In the genomic region with DNA sequence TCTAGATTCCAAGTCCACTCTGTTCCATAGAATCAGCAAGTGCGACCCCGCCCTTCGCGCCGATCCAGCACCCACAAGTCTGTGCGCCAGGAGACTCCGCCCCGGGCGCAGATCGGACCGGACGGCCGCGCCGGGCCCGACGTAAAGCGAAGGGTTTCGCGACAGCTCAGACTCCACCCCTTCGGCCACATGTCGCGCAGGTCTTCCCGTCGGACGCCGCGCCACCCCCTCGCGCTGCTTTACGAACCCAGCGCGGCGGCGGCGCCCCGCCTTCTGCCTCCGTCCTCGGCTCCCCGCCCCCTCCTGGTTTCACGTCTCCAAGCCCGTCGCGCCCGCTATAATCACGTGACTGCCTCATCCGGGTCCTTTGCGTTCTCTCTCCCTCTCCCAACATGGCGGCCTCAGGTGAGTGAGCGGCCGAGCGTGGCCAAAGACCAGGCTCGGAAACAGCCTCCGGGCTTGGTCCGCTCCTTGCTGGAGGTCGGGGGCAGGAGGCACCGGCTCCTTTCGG, we compare ENCODE assay signal across 8 mouse cellular contexts. TPM values are rescaled to one million over a fixed set of nuclear protein-coding genes. Genes with fewer than 3 reads are reported as not detected.
DNase-seq lines count a peak whose midpoint lies in the region; ATAC-seq and TF ChIP-seq lines count a peak whose summit lies in the region.

TSS of gene Eif4b (plus strand) at position 215 of the 511 bp plus-strand sequence.

- TF ChIP-seq CTCF in C2C12 (IDR thresholded peaks at IDR 0.05; ENCODE audit: control insufficient read depth, insufficient read depth, insufficient read length), result no peak
- no peak for TF ChIP-seq CTCF in brain, embryonic 14.5 days (IDR thresholded peaks at IDR 0.05; ENCODE audit: borderline replicate concordance, extremely low read depth, insufficient read depth, insufficient read length)
- no peak for TF ChIP-seq CTCF in liver, adult 2 months (IDR thresholded peaks at IDR 0.05; ENCODE audit: low read depth, low read length)

- DNase-seq in brain, embryonic 14.5 days (ENCODE audit: low read depth), result peak; percentile 100
- peak; percentile 94 for DNase-seq in liver, adult 2 months (ENCODE audit: extremely low read depth, low read depth, low spot score)
- peak; percentile 99 for DNase-seq in splenic B cell, adult 2 months (ENCODE audit: low read depth, low spot score)

- peaks cover 36% of the 10 kb centered on the region for H3K36me3 ChIP-seq in C2C12 (ENCODE audit: control insufficient read depth, insufficient read depth)
- H3K36me3 ChIP-seq in erythroblast, embryonic 14.5 days (ENCODE audit: control insufficient read depth), result peaks cover 11% of the 10 kb centered on the region
- no peaks in the 10 kb centered on the region for H3K36me3 ChIP-seq in heart, embryonic 11.5 days (ENCODE audit: control insufficient read depth, insufficient read depth, low read length)
- no peaks in the 10 kb centered on the region for H3K36me3 ChIP-seq in kidney, embryonic 16.5 days (ENCODE audit: insufficient read depth, low read length)
- H3K36me3 ChIP-seq in liver, adult 2 months (ENCODE audit: control insufficient read depth, insufficient read depth, low read length), result no peaks in the 10 kb centered on the region
- no peaks in the 10 kb centered on the region for H3K36me3 ChIP-seq in myocyte (ENCODE audit: control insufficient read depth, insufficient read depth)
- H3K36me3 ChIP-seq in splenic B cell, adult 2 months (ENCODE audit: control insufficient read depth, insufficient read depth, low read length, poor library complexity, severe bottlenecking), result no peaks in the 10 kb centered on the region

- peaks cover 48% of the 10 kb centered on the region for H3K79me3 ChIP-seq in C2C12 (ENCODE audit: low read depth)

- H3ac ChIP-seq in C2C12 (ENCODE audit: control insufficient read depth, insufficient read length, low read depth) (peak within 1 kb of the TSS; percentile 86), myocyte (ENCODE audit: control insufficient read depth, insufficient read length) (peak within 1 kb of the TSS; percentile 96)

- ATAC-seq in heart, embryonic 11.5 days (replicated peaks; ENCODE audit: insufficient number of reproducible peaks, low FRiP score, low TSS enrichment), result peak; percentile 94
- ATAC-seq in kidney, embryonic 16.5 days (ENCODE audit: low FRiP score, low TSS enrichment), result peak; percentile 96

- H3K9me3 ChIP-seq in erythroblast, embryonic 14.5 days (ENCODE audit: control insufficient read depth, low read length), result no peaks in the 10 kb centered on the region
- no peaks in the 10 kb centered on the region for H3K9me3 ChIP-seq in heart, embryonic 11.5 days (replicated peaks; ENCODE audit: control insufficient read depth, low read length)
- H3K9me3 ChIP-seq in kidney, embryonic 16.5 days (ENCODE audit: low read length), result no peaks in the 10 kb centered on the region

- peak within 1 kb of the TSS; percentile 95 for H3K27ac ChIP-seq in heart, embryonic 11.5 days (ENCODE audit: low read depth, low read length)
- peak within 1 kb of the TSS; percentile 98 for H3K27ac ChIP-seq in kidney, embryonic 16.5 days (ENCODE audit: low read length)
- H3K27ac ChIP-seq in liver, adult 2 months (replicated peaks; ENCODE audit: insufficient read depth, low read depth, low read length), result peak within 1 kb of the TSS; percentile 98

- peak within 1 kb of the TSS; percentile 86 for H3K4me2 ChIP-seq in heart, embryonic 11.5 days
- peak within 1 kb of the TSS; percentile 82 for H3K4me2 ChIP-seq in kidney, embryonic 16.5 days (replicated peaks; ENCODE audit: low read depth, low read length)
- H3K4me2 ChIP-seq in myocyte (ENCODE audit: low read depth), result peak within 1 kb of the TSS; percentile 95

- H3K4me3 ChIP-seq in C2C12 (ENCODE audit: insufficient read depth, poor library complexity, severe bottlenecking) (peak within 1 kb of the TSS; percentile 99), myocyte (peak within 1 kb of the TSS; percentile 88)
- peak within 1 kb of the TSS; percentile 89 for H3K4me3 ChIP-seq in erythroblast, embryonic 14.5 days (replicated peaks)
- H3K4me3 ChIP-seq in heart, embryonic 11.5 days (ENCODE audit: low read depth, low read length), result peak within 1 kb of the TSS; percentile 88
- H3K4me3 ChIP-seq in kidney, embryonic 16.5 days (ENCODE audit: low read length), result peak within 1 kb of the TSS; percentile 97
- H3K4me3 ChIP-seq in liver, adult 2 months (ENCODE audit: insufficient read depth, low read depth, low read length), result peak within 1 kb of the TSS; percentile 96

- no peaks in the 10 kb centered on the region for H3K27me3 ChIP-seq in C2C12 (ENCODE audit: control insufficient read depth, insufficient read depth, insufficient read length)
- H3K27me3 ChIP-seq in erythroblast, embryonic 14.5 days (ENCODE audit: control insufficient read depth), result peaks cover 3% of the 10 kb centered on the region
- no peaks in the 10 kb centered on the region for H3K27me3 ChIP-seq in heart, embryonic 11.5 days (ENCODE audit: control insufficient read depth, insufficient read depth, low read length)
- H3K27me3 ChIP-seq in kidney, embryonic 16.5 days (ENCODE audit: insufficient read depth, low read length), result no peaks in the 10 kb centered on the region
- H3K27me3 ChIP-seq in liver, adult 2 months (ENCODE audit: control insufficient read depth, insufficient read depth, low read length), result no peaks in the 10 kb centered on the region
- no peaks in the 10 kb centered on the region for H3K27me3 ChIP-seq in myocyte (ENCODE audit: control insufficient read depth, insufficient read depth, insufficient read length)
- H3K27me3 ChIP-seq in splenic B cell, adult 2 months (ENCODE audit: control insufficient read depth, insufficient read depth, low read length, poor library complexity, severe bottlenecking), result no peaks in the 10 kb centered on the region

- H3K4me1 ChIP-seq in erythroblast, embryonic 14.5 days (ENCODE audit: control insufficient read depth), result peaks cover 61% of the 10 kb centered on the region
- peaks cover 6% of the 10 kb centered on the region; the same call in 1 of the 2 replicates for H3K4me1 ChIP-seq in heart, embryonic 11.5 days (ENCODE audit: control insufficient read depth, insufficient read depth, low read length)
- H3K4me1 ChIP-seq in kidney, embryonic 16.5 days (ENCODE audit: insufficient read depth, low read length), result peaks cover 24% of the 10 kb centered on the region
- peaks cover 15% of the 10 kb centered on the region; the same call in 1 of the 2 replicates for H3K4me1 ChIP-seq in liver, adult 2 months (ENCODE audit: control insufficient read depth, insufficient read depth, low read length)

- WGBS in heart, embryonic 11.5 days (ENCODE audit: insufficient replicate concordance), result under 1% methylated on average over 56 of the region's 58 CpGs
- WGBS in kidney, embryonic 16.5 days, result under 1% methylated on average over 53 of the region's 58 CpGs
- WGBS in liver, adult 2 months, result under 1% methylated on average over 58 of the region's 58 CpGs

- peak; percentile 35; the same call in 1 of the 2 replicates for TF ChIP-seq POLR2A in brain, embryonic 14.5 days (IDR thresholded peaks at IDR 0.05; ENCODE audit: borderline replicate concordance, extremely low read depth, insufficient read depth, insufficient read length, poor library complexity, severe bottlenecking)
- TF ChIP-seq POLR2A in liver, adult 2 months (IDR thresholded peaks at IDR 0.05; ENCODE audit: extremely low read depth, insufficient read depth, low read length), result peak; percentile 44; the same call in 1 of the 2 replicates
- TF ChIP-seq POLR2A in myocyte (IDR thresholded peaks at IDR 0.05; ENCODE audit: insufficient read length, low read depth), result peak; percentile 71

- H3K79me2 ChIP-seq in C2C12 (ENCODE audit: control insufficient read depth, insufficient read depth) (peaks cover 50% of the 10 kb centered on the region), myocyte (ENCODE audit: control insufficient read depth, insufficient read depth) (peaks cover 49% of the 10 kb centered on the region)
- peaks cover 22% of the 10 kb centered on the region; the same call in 1 of the 2 replicates for H3K79me2 ChIP-seq in liver, adult 2 months (ENCODE audit: control insufficient read depth, insufficient read depth, low read length)

- H3K9ac ChIP-seq in heart, embryonic 11.5 days (ENCODE audit: low read depth, low read length), result peak within 1 kb of the TSS; percentile 98
- peak within 1 kb of the TSS; percentile 98 for H3K9ac ChIP-seq in kidney, embryonic 16.5 days (replicated peaks; ENCODE audit: low read length)
- H3K9ac ChIP-seq in liver, adult 2 months (ENCODE audit: low read depth, low read length), result peak within 1 kb of the TSS; percentile 98

TF ChIP-seq in C2C12, 6 proteins besides CTCF, POLR2A, EP300 and RAD21:
- TF ChIP-seq MYOD1 (IDR thresholded peaks at IDR 0.05; ENCODE audit: control insufficient read depth, insufficient read length, low read depth) (no peak), MYOG (IDR thresholded peaks at IDR 0.05; ENCODE audit: control insufficient read depth, extremely low read depth, insufficient read length) (no peak), MAX (IDR thresholded peaks at IDR 0.05) (peak; percentile 90), FOSL1 (IDR thresholded peaks at IDR 0.05; ENCODE audit: insufficient read depth, low read length, poor library complexity, severe bottlenecking) (no peak), CEBPB (IDR thresholded peaks at IDR 0.05; ENCODE audit: low read depth) (no peak), USF1 (IDR thresholded peaks at IDR 0.05; ENCODE audit: low read depth) (peak; percentile 94)
TF ChIP-seq in C2C12: peak in this region for 2.

TF ChIP-seq in myocyte, 11 proteins besides CTCF, POLR2A, EP300 and RAD21 (continues in another document):
- TF ChIP-seq TCF12 (IDR thresholded peaks at IDR 0.05; ENCODE audit: insufficient read depth, poor library complexity, severe bottlenecking) (no peak), MYOD1 (IDR thresholded peaks at IDR 0.05; ENCODE audit: control insufficient read depth in 1 of 3, insufficient read length in 2 of 3, low read depth in 2 of 3) (peak in 1 of 3 experiments; percentile 79), E2F4 (IDR thresholded peaks at IDR 0.05; ENCODE audit: insufficient read depth) (peak; percentile 35), MYOG (IDR thresholded peaks at IDR 0.05; ENCODE audit: control insufficient read depth in 1 of 3, insufficient read depth in 1 of 3, insufficient read length in 2 of 3, low read depth in 2 of 3) (peak in 1 of 3 experiments; percentile 39), REST (IDR thresholded peaks at IDR 0.05; ENCODE audit: insufficient read depth, insufficient read length) (no peak), CEBPB (IDR thresholded peaks at IDR 0.05; ENCODE audit: insufficient read depth, poor library complexity, severe bottlenecking) (no peak), SRF (IDR thresholded peaks at IDR 0.05; ENCODE audit: control insufficient read depth, insufficient read length, low read depth) (peak; percentile 71)

RNA-seq across cellular contexts. Expression of gene Eif4b, which starts in this region (rescaled TPM):
- polyA plus RNA-seq in C2C12 (2012; fragmentation: generic; extraction: Trizol) (268 TPM), myocyte (2012; fragmentation: generic; extraction: Trizol) (266 TPM)
- 123 and 173 TPM in 2 replicates for polyA plus RNA-seq in brain, embryonic 14.5 days (2012; rRNA removed)
- 8.2 and 8.3 TPM in 2 replicates for polyA plus RNA-seq in erythroblast, embryonic 14.5 days (2012)
- 71.6 and 83.5 TPM in 2 replicates for polyA plus RNA-seq in heart, embryonic 11.5 days (2014; fragmentation: Nextera tagmentation; extraction: Ambion mirVana)
- 137 and 140 TPM in 2 replicates for polyA plus RNA-seq in kidney, embryonic 16.5 days (2015; fragmentation: Nextera tagmentation; extraction: Ambion mirVana)
- 119 and 130 TPM in 2 replicates for total RNA-seq in liver, adult 2 months (2014; rRNA removed)
- 70.5 and 73.8 TPM in 2 replicates for polyA plus RNA-seq in liver, adult 2 months (2012; rRNA removed)

Comparison
In these comparisons a context has a peak if more than half of its experiments do, and no peak if none do; other contexts are left out.
1. Peak in every context shown above with its lines: DNase-seq, ATAC-seq, H3K4me3 ChIP-seq and H3K27ac ChIP-seq.